Mouse (Mus musculus) stomach, postnatal 0 days (tissue): Measurements from ENCODE around the gene Noto. TPM values are rescaled to one million over a fixed set of nuclear protein-coding genes. Genes with fewer than 3 reads are reported as not detected.

Experiments
- ATAC-seq: fragments of 200-750 bp; cut with Nextera tagmentation; 2 replicates; pipeline ENCODE4 v1.8.0; 2017; ENCODE audit not compliant: low FRiP score, low TSS enrichment
- DNase-seq: peaks from one replicate; pipeline ENCODE4 v3.0.0-alpha.2; 2016; ENCODE audit warnings: low spot score
- H3K27ac ChIP-seq: fragments of 300-500 bp; sonication (generic); replicated peaks from 2 replicates; pipeline ENCODE4 v1.5.1; 2014; ENCODE audit warnings: mild to moderate bottlenecking, control low read depth
- H3K27me3 ChIP-seq: fragments of 300-500 bp; sonication (generic); 2 replicates; pipeline ENCODE4 v1.6.1; 2014; ENCODE audit warnings: low read length; ENCODE audit not compliant: control insufficient read depth, insufficient read depth
- H3K36me3 ChIP-seq: fragments of 300-500 bp; sonication (generic); 2 replicates; pipeline ENCODE4 v1.6.1; 2014; ENCODE audit warnings: low read length, mixed read lengths; ENCODE audit not compliant: control insufficient read depth, insufficient read depth
- H3K4me1 ChIP-seq: fragments of 300-500 bp; sonication (generic); replicated peaks from 2 replicates; pipeline ENCODE4 v1.6.1; 2014; ENCODE audit warnings: antibody characterized with exemption; ENCODE audit not compliant: control insufficient read depth, insufficient read depth
- H3K4me2 ChIP-seq: fragments of 300-500 bp; sonication (generic); replicated peaks from 2 replicates; pipeline ENCODE4 v1.6.1; 2014; ENCODE audit warnings: low read depth, mild to moderate bottlenecking, control low read depth, moderate library complexity
- H3K4me3 ChIP-seq: fragments of 300-500 bp; sonication (generic); 2 replicates; pipeline ENCODE4 v1.5.1; 2014; ENCODE audit warnings: low read depth, low read length, control low read depth
- H3K9ac ChIP-seq: fragments of 300-500 bp; sonication (generic); 2 replicates; pipeline ENCODE4 v1.6.1; 2014; ENCODE audit warnings: mild to moderate bottlenecking, low read length, control low read depth, mixed read lengths
- H3K9me3 ChIP-seq: fragments of 300-500 bp; sonication (generic); 2 replicates; pipeline ENCODE4 v1.6.1; 2016; ENCODE audit warnings: low read length; ENCODE audit not compliant: control insufficient read depth
- CTCF ChIP-seq: IDR thresholded peaks from 2 replicates; pipeline ENCODE4 v1.5.1; 2016; ENCODE audit warnings: antibody characterized with exemption, low read depth, mild to moderate bottlenecking, moderate library complexity
- EP300 ChIP-seq: optimal IDR thresholded peaks from 2 replicates; pipeline ENCODE3; 2016; ENCODE audit warnings: antibody characterized with exemption
- WGBS: fragments of 180-500 bp; shearing (Covaris S2); extraction: QIAGEN DNeasy Blood & Tissue Kit; methylation state at CpG from one replicate; pipeline ENCODE4 v1.1.7; 2014; 5-methylcytosine and 5-hydroxymethylcytosine counted together
- polyA plus RNA-seq: library from polyadenylated mRNA; unstranded; fragments of >200 nt; fragmentation: Nextera tagmentation; extraction: Ambion mirVana; gene quantifications from 2 replicates; pipeline ENCODE4 v1.2.1, GENCODE M21; 2015

The Noto gene
- polyA plus RNA-seq, 1 experiment from 2014 or later = not detected

DNA sequence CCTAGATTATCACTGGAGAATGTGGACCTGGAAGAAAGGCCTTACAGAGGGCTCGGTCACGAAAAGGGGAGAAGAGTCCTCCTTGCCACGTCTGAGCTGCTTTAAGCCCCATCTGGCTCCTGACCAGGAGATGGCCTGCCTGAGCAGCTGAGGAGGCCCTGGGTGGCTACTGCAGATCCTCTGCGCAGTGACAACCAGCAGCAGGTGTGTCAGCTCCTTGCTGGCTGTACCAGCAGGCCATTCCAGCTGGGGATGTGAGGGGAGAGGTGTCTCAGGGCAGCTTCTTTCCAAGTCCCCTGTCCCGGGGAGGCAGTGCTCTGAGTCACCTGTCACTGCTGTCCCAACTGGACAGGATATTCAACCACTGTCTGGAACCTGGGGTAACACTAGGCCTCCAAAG is 48.9 kb downstream of the Noto start:
- no peaks in the 10 kb centered on the region for H3K9me3 ChIP-seq
- WGBS = 62% methylated on average over 5 of the region's 5 CpGs
- TF ChIP-seq EP300 (no peak), CTCF (no peak)
- ATAC-seq = no peak
- no peak overlapping the region for H3K27ac ChIP-seq
- H3K9ac ChIP-seq = no peak overlapping the region
- H3K27me3 ChIP-seq = no peaks in the 10 kb centered on the region
- no peak overlapping the region for H3K4me2 ChIP-seq
- H3K4me1 ChIP-seq = no peaks in the 10 kb centered on the region
- H3K4me3 ChIP-seq = no peak overlapping the region
- peaks cover 5% of the 10 kb centered on the region; the same call in 1 of the 2 replicates for H3K36me3 ChIP-seq
- no peak for DNase-seq

DNA sequence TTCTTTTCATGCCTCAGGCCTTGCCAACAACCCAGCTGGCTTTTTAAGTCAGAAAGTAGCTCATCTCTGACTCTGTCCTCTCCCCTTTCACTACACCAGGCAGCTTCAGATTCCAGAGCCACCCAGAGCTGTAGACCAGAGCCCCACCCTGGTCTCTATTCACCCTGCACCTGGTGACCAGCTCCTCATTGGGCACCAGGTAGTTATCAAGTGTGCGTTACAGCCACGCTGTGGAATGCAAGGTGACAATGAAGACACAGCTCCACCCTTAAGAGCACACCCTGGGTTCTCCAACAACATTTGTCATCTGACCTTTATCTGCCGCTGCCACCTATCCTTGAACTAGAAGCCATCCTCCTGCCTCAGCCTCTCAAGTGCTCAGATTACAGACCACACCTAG is 51.9 kb downstream of the Noto start:
- DNase-seq (no peak), ATAC-seq (no peak)
- Histone ChIP-seq H3K4me3 (no peak overlapping the region), H3K4me2 (no peak overlapping the region), H3K9me3 (no peaks in the 10 kb centered on the region), H3K36me3 (no peaks in the 10 kb centered on the region), H3K9ac (no peak overlapping the region), H3K27me3 (no peaks in the 10 kb centered on the region), H3K27ac (no peak overlapping the region), H3K4me1 (no peaks in the 10 kb centered on the region)
- TF ChIP-seq CTCF = no peak
- TF ChIP-seq EP300 = no peak
- 76% methylated on average over 3 of the region's 3 CpGs for WGBS

DNA sequence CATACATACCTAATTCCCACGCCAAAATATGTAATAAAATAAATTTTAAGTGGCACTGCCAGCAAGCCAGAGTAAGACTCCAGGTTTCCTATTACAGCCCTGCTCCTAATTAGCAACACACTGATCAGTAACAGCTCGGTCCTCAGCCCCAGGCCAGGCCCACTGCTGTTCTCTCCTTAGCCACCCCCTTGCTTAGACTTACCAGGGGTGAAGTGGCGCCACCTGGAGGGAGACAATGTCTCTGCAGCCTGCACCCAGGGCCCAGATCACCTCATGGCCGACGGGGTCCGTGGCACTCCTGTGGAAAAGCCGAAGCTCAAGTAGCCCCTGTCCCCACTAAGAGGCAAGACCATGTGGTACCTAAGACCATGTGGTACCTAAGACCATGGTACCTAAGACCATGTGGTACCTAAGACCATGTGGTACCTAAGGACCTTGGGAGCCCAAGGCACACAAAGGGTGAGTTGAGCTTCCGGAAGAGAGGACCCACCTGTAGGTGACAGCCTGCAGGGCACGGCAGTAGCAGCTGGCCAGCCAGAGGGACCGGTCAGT is 53.8 kb downstream of the Noto start:
- no peak overlapping the region for H3K4me2 ChIP-seq
- no peak for DNase-seq
- WGBS = 36% methylated on average over 10 of the region's 10 CpGs
- ATAC-seq = peak; percentile 33
- no peak for TF ChIP-seq EP300
- TF ChIP-seq CTCF = peak; percentile 68
- no peak overlapping the region for H3K27ac ChIP-seq
- no peak overlapping the region for H3K4me3 ChIP-seq
- H3K4me1 ChIP-seq = no peaks in the 10 kb centered on the region
- H3K36me3 ChIP-seq = no peaks in the 10 kb centered on the region
- H3K9me3 ChIP-seq = no peaks in the 10 kb centered on the region
- H3K27me3 ChIP-seq = no peaks in the 10 kb centered on the region
- no peak overlapping the region for H3K9ac ChIP-seq

DNA sequence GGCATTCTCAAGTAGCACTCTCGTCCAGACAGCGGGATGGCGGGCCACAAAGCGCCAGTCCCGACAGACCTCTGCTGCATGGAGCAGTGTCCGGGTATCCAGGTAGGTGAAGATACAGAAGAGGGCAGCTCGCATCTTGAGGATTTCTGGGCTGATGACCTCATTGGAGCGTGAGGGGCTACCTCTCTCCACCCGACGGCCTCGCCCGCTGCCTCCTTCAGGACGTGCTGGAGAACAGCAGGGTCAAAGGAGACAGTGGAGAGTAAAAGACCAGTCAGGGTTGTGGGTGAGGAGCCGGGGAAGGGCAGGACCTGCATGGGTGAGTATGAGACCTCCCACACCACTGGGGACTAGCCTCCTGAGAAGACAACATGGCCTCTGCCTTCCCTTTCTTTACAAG is 54.7 kb downstream of the Noto start:
- WGBS = 46% methylated on average over 14 of the region's 14 CpGs
- Histone ChIP-seq H3K4me2 (no peak overlapping the region), H3K9ac (no peak overlapping the region), H3K4me3 (no peak overlapping the region), H3K36me3 (no peaks in the 10 kb centered on the region), H3K9me3 (no peaks in the 10 kb centered on the region), H3K27me3 (no peaks in the 10 kb centered on the region), H3K27ac (no peak overlapping the region), H3K4me1 (no peaks in the 10 kb centered on the region)
- TF ChIP-seq EP300 = no peak
- no peak for TF ChIP-seq CTCF
- ATAC-seq (no peak), DNase-seq (no peak)

Other genes starting within 250 kb of the Noto start
- not detected in 2 replicates for gene Emx1, start 236.4 kb upstream of the Noto start, polyA plus RNA-seq
- gene Sfxn5, start 90.5 kb upstream of the Noto start, polyA plus RNA-seq = 8.4 and 8.9 TPM in 2 replicates
- 7.6 and 8.3 TPM in 2 replicates for gene Rab11fip5, start 49.3 kb upstream of the Noto start, polyA plus RNA-seq
- 14.1 and 14.7 TPM in 2 replicates for gene Smyd5, start 8.1 kb downstream of the Noto start, polyA plus RNA-seq
- 214 and 219 TPM in 2 replicates for gene Cct7, start 27.6 kb downstream of the Noto start, polyA plus RNA-seq
- gene Pradc1, start 28.1 kb downstream of the Noto start, polyA plus RNA-seq = 35.3 and 35.5 TPM in 2 replicates
- gene Fbxo41, start 79.1 kb downstream of the Noto start, polyA plus RNA-seq = 0.10 and 0.16 TPM in 2 replicates
- not detected in 2 replicates for gene Egr4, start 89.7 kb downstream of the Noto start, polyA plus RNA-seq
- gene Alms1, start 163.6 kb downstream of the Noto start, polyA plus RNA-seq = 0.98 and 1.2 TPM in 2 replicates